Mouse (Mus musculus) granulocyte monocyte progenitor cell, adult 5-6 weeks (primary cell): ENCODE measurements around the gene Vps54. TPM values are rescaled to one million over a fixed set of nuclear protein-coding genes. Genes with fewer than 3 reads are reported as not detected.

Experiments used
- ATAC-seq: replicated peaks from 2 replicates; pipeline ENCODE4 v1.8.0; 2016; ENCODE audit warnings: mild to moderate bottlenecking, moderate TSS enrichment, inconsistent platforms; ENCODE audit not compliant: poor library complexity, severe bottlenecking
- total RNA-seq, 2 experiments: library from RNA; stranded (forward) in 1 of 2; stranded (reverse) in 1 of 2; fragments of 200-712, 200-1000 nt in 1 of 2; fragments of >200 nt in 1 of 2; fragmentation: Nextera tagmentation in 1 of 2; gene quantifications; 2 replicates each; pipeline ENCODE4 v1.2.3; 2014 to 2017

The Vps54 gene
- total RNA-seq, 2 experiments from 2014 or later = 33.9 to 44.1 TPM

GRCm38 (mm10) chr11:21328141-21328540, 89.1 kb downstream of the Vps54 start:
- ATAC-seq = no peak

- no peak for ATAC-seq
Observed at GRCm38 (mm10) chr11:21332639-21333295, 93.7 kb downstream of the Vps54 start.

GRCm38 (mm10) chr11:21337855-21338254, 98.8 kb downstream of the Vps54 start:
- ATAC-seq = no peak

- ATAC-seq = no peak
Observed at GRCm38 (mm10) chr11:21339088-21339487, 100.0 kb downstream of the Vps54 start.

GRCm38 (mm10) chr11:21343490-21343889, 104.4 kb downstream of the Vps54 start:
- ATAC-seq = no peak

- ATAC-seq = no peak
Observed at GRCm38 (mm10) chr11:21346020-21346419, 106.9 kb downstream of the Vps54 start.

- no peak for ATAC-seq
Observed at GRCm38 (mm10) chr11:21348890-21349289, 109.8 kb downstream of the Vps54 start.

GRCm38 (mm10) chr11:21351296-21351695, 112.2 kb downstream of the Vps54 start:
- ATAC-seq = no peak

- ATAC-seq = no peak
Observed at GRCm38 (mm10) chr11:21363144-21363940, 124.3 kb downstream of the Vps54 start.

- no peak for ATAC-seq
Observed at GRCm38 (mm10) chr11:21368466-21368865, 129.4 kb downstream of the Vps54 start.

GRCm38 (mm10) chr11:21369248-21370016, 130.4 kb downstream of the Vps54 start:
- peak; percentile 36; the same call in 1 of the 2 replicates for ATAC-seq

GRCm38 (mm10) chr11:21370399-21371121, 131.5 kb downstream of the Vps54 start:
- ATAC-seq = peak; percentile 66

Other genes with a start within 250 kb of the Vps54 start
- gene Peli1, start 148.0 kb upstream of the Vps54 start, total RNA-seq (2014; fragmentation: Nextera tagmentation) = 15.9 and 16.8 TPM in 2 replicates
- gene Peli1, start 148.0 kb upstream of the Vps54 start, total RNA-seq (2017) = 11.3 and 16.8 TPM in 2 replicates
- gene Ugp2, start 131.9 kb downstream of the Vps54 start, total RNA-seq (2014; fragmentation: Nextera tagmentation) = 34.3 and 48.5 TPM in 2 replicates
- 49.3 and 67.1 TPM in 2 replicates for gene Ugp2, start 131.9 kb downstream of the Vps54 start, total RNA-seq (2017)